Mouse (Mus musculus): ENCODE results near the gene Naa35. TPM values are rescaled to one million over a fixed set of nuclear protein-coding genes. Genes with fewer than 3 reads are reported as not detected.

Naa35 gene
- polyA plus RNA-seq, 1 experiment from 2014 or later: 102 TPM

DNA sequence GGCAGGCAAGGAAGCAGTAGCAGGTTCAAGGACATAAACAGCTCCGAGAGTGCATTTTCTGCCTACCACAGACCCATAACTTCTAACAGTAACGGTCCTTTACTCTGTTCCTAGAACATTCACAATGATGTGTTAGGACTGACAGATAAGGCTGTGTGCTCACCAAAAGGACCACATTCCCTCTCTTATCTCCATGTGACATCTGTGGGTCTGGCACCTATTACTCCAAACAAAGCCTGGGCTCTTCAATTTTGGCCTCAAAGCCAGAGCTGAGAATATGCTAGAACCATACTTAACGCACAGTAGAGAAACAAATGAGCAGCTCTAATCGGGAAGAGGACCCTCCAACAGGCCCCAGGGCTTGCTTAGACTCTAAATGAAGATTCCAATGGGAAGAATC lies 94.8 kb downstream of the Naa35 start:
- WGBS: 62% methylated on average over 4 of the region's 4 CpGs
- no peak for DNase-seq (ENCODE audit: low spot score)
- no peaks in the 10 kb centered on the region for H3K27me3 ChIP-seq (ENCODE audit: control insufficient read depth, insufficient read depth, low read length)
- H3K27ac ChIP-seq (replicated peaks; ENCODE audit: low read depth, low read length): no peak overlapping the region
- no peak overlapping the region for H3K4me3 ChIP-seq (ENCODE audit: low read depth, low read length)
- no peak overlapping the region for H3K9ac ChIP-seq (ENCODE audit: low read length)
- no peaks in the 10 kb centered on the region for H3K9me3 ChIP-seq (ENCODE audit: control insufficient read depth, low read length)
- no peak for ATAC-seq (ENCODE audit: insufficient number of reproducible peaks, low FRiP score, low TSS enrichment, low read depth)
- H3K4me2 ChIP-seq (ENCODE audit: low read depth, severe bottlenecking): no peak overlapping the region
- H3K4me1 ChIP-seq (ENCODE audit: control insufficient read depth, insufficient read depth, low read length): no peaks in the 10 kb centered on the region
- H3K36me3 ChIP-seq (ENCODE audit: control insufficient read depth, insufficient read depth, low read length): no peaks in the 10 kb centered on the region

DNA sequence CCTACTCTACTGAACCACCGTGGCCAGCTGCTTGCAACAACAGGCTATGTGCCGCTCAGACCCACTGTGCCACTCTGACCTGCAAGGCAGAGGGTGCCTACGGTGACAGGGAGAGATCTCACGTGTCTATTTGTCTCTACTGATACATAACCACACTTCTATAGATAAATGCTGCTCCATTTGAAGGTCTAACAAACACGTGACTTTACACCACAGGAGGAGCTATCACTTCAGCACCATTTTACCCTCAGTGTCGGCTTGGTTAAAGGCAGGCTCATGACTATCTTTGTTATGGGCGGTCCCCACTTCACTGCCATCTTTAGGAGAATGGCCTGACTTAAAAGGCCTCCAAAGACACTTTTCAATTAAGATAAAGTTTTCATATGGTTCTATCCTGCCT lies 97.6 kb downstream of the Naa35 start:
- ATAC-seq (ENCODE audit: insufficient number of reproducible peaks, low FRiP score, low TSS enrichment, low read depth) (no peak), DNase-seq (ENCODE audit: low spot score) (no peak)
- no peaks in the 10 kb centered on the region for H3K27me3 ChIP-seq (ENCODE audit: control insufficient read depth, insufficient read depth, low read length)
- no peak overlapping the region for H3K4me2 ChIP-seq (ENCODE audit: low read depth, severe bottlenecking)
- H3K36me3 ChIP-seq (ENCODE audit: control insufficient read depth, insufficient read depth, low read length): no peaks in the 10 kb centered on the region
- H3K27ac ChIP-seq (replicated peaks; ENCODE audit: low read depth, low read length): no peak overlapping the region
- 32% methylated on average over 7 of the region's 7 CpGs for WGBS
- H3K9ac ChIP-seq (ENCODE audit: low read length): no peak overlapping the region
- no peaks in the 10 kb centered on the region for H3K4me1 ChIP-seq (ENCODE audit: control insufficient read depth, insufficient read depth, low read length)
- H3K9me3 ChIP-seq (ENCODE audit: control insufficient read depth, low read length): no peaks in the 10 kb centered on the region
- no peak overlapping the region for H3K4me3 ChIP-seq (ENCODE audit: low read depth, low read length)

DNA sequence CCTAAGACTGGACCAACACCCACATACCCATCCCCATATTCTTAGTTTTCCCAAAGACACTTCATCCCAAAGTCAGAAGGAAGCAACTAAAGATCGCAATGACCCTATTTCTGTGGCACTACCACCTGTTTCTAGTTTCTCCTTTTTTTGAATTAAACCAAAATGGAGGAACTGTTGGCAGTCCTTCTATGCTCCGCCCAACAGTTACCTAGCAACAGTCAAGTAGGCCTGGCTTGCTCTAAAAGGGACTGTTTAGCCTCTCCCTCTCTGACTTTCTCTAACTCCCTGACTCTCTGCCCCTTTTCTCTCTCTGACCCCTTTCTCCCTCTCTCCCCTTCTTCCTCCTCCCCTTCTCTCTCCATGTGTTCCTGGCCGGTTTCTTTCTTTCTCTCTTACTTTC lies 100.2 kb downstream of the Naa35 start:
- ATAC-seq (ENCODE audit: insufficient number of reproducible peaks, low FRiP score, low TSS enrichment, low read depth): no peak
- 85% methylated on average over 3 of the region's 3 CpGs for WGBS
- Histone ChIP-seq H3K9me3 (ENCODE audit: control insufficient read depth, low read length) (no peaks in the 10 kb centered on the region), H3K27me3 (ENCODE audit: control insufficient read depth, insufficient read depth, low read length) (no peaks in the 10 kb centered on the region), H3K4me3 (ENCODE audit: low read depth, low read length) (no peak overlapping the region), H3K36me3 (ENCODE audit: control insufficient read depth, insufficient read depth, low read length) (no peaks in the 10 kb centered on the region), H3K4me1 (ENCODE audit: control insufficient read depth, insufficient read depth, low read length) (no peaks in the 10 kb centered on the region), H3K4me2 (ENCODE audit: low read depth, severe bottlenecking) (no peak overlapping the region), H3K27ac (replicated peaks; ENCODE audit: low read depth, low read length) (no peak overlapping the region), H3K9ac (ENCODE audit: low read length) (no peak overlapping the region)
- DNase-seq (ENCODE audit: low spot score): no peak

Other genes with a start within 250 kb of the Naa35 start
- gene Agtpbp1, start within 50 bp of the Naa35 start, polyA plus RNA-seq (2014; fragmentation: Nextera tagmentation; extraction: Ambion mirVana): 10.6 and 11.6 TPM in 2 replicates
- 67.2 and 71.1 TPM in 2 replicates for gene Golm1, start 90.6 kb downstream of the Naa35 start, polyA plus RNA-seq (2014; fragmentation: Nextera tagmentation; extraction: Ambion mirVana)
- gene 4921517D22Rik, start 108.8 kb downstream of the Naa35 start, polyA plus RNA-seq (2014; fragmentation: Nextera tagmentation; extraction: Ambion mirVana): not detected in 2 replicates
- 0.03 TPM in 1 of 2 replicates, not detected in the other for gene Spata31d1a, start 125.1 kb downstream of the Naa35 start, polyA plus RNA-seq (2014; fragmentation: Nextera tagmentation; extraction: Ambion mirVana)
- gene Spata31d1b, start 127.0 kb downstream of the Naa35 start, polyA plus RNA-seq (2014; fragmentation: Nextera tagmentation; extraction: Ambion mirVana): not detected in 2 replicates
- gene Spata31d1d, start 146.5 kb downstream of the Naa35 start, polyA plus RNA-seq (2014; fragmentation: Nextera tagmentation; extraction: Ambion mirVana): not detected in 2 replicates
- 0.58 TPM in 1 of 2 replicates, not detected in the other for gene 1700014D04Rik, start 161.5 kb downstream of the Naa35 start, polyA plus RNA-seq (2014; fragmentation: Nextera tagmentation; extraction: Ambion mirVana)
- 103 and 108 TPM in 2 replicates for gene Isca1, start 184.6 kb downstream of the Naa35 start, polyA plus RNA-seq (2014; fragmentation: Nextera tagmentation; extraction: Ambion mirVana)
- not detected in 2 replicates for gene Gm49354, start 197.0 kb downstream of the Naa35 start, polyA plus RNA-seq (2014; fragmentation: Nextera tagmentation; extraction: Ambion mirVana)
- 44.4 and 53.2 TPM in 2 replicates for gene Tut7, start 237.9 kb downstream of the Naa35 start, polyA plus RNA-seq (2014; fragmentation: Nextera tagmentation; extraction: Ambion mirVana)

All from limb, embryonic 11.5 days (tissue).